Mouse (Mus musculus): ENCODE results near the gene Rptor. TPM values are rescaled to one million over a fixed set of nuclear protein-coding genes. Genes with fewer than 3 reads are reported as not detected.

The Rptor gene
- polyA plus RNA-seq, 1 experiment from 2014 or later, result 3.9 TPM

GRCm38 (mm10) chr11:119788919-119789713 is 186.4 kb downstream of the Rptor start:
- no peaks in the 10 kb centered on the region for H3K27me3 ChIP-seq (ENCODE audit: control insufficient read depth, insufficient read depth, low read depth, low read length)
- H3K4me2 ChIP-seq (ENCODE audit: low read depth, low read length), result no peak overlapping the region
- no peak overlapping the region for H3K9ac ChIP-seq (ENCODE audit: low read depth, low read length)
- WGBS (ENCODE audit: insufficient replicate concordance), result 69% methylated on average over 3 of the region's 3 CpGs
- no peaks in the 10 kb centered on the region for H3K9me3 ChIP-seq (replicated peaks; ENCODE audit: control insufficient read depth, low read length)
- no peaks in the 10 kb centered on the region for H3K36me3 ChIP-seq (ENCODE audit: control insufficient read depth, insufficient read depth)
- H3K4me1 ChIP-seq (ENCODE audit: control insufficient read depth, low read depth, low read length), result no peaks in the 10 kb centered on the region; the same call in 1 of the 2 replicates
- no peak overlapping the region for H3K4me3 ChIP-seq (ENCODE audit: low read depth, low read length)
- no peak for ATAC-seq (ENCODE audit: low read depth)
- H3K27ac ChIP-seq (ENCODE audit: low read length), result no peak overlapping the region

GRCm38 (mm10) chr11:119791923-119792564 is 189.3 kb downstream of the Rptor start:
- no peaks in the 10 kb centered on the region for H3K4me1 ChIP-seq (ENCODE audit: control insufficient read depth, low read depth, low read length)
- H3K9me3 ChIP-seq (replicated peaks; ENCODE audit: control insufficient read depth, low read length), result no peaks in the 10 kb centered on the region
- no peaks in the 10 kb centered on the region for H3K27me3 ChIP-seq (ENCODE audit: control insufficient read depth, insufficient read depth, low read depth, low read length)
- no peaks in the 10 kb centered on the region for H3K36me3 ChIP-seq (ENCODE audit: control insufficient read depth, insufficient read depth)
- WGBS (ENCODE audit: insufficient replicate concordance), result 75% methylated on average over 10 of the region's 10 CpGs
- H3K4me3 ChIP-seq (ENCODE audit: low read depth, low read length), result no peak overlapping the region
- no peak overlapping the region for H3K9ac ChIP-seq (ENCODE audit: low read depth, low read length)
- no peak overlapping the region for H3K4me2 ChIP-seq (ENCODE audit: low read depth, low read length)
- H3K27ac ChIP-seq (ENCODE audit: low read length), result no peak overlapping the region
- no peak for ATAC-seq (ENCODE audit: low read depth)

GRCm38 (mm10) chr11:119793378-119793777 is 190.7 kb downstream of the Rptor start:
- H3K4me3 ChIP-seq (ENCODE audit: low read depth, low read length), result no peak overlapping the region
- no peaks in the 10 kb centered on the region for H3K4me1 ChIP-seq (ENCODE audit: control insufficient read depth, low read depth, low read length)
- no peaks in the 10 kb centered on the region for H3K9me3 ChIP-seq (replicated peaks; ENCODE audit: control insufficient read depth, low read length)
- H3K36me3 ChIP-seq (ENCODE audit: control insufficient read depth, insufficient read depth), result no peaks in the 10 kb centered on the region
- H3K27me3 ChIP-seq (ENCODE audit: control insufficient read depth, insufficient read depth, low read depth, low read length), result no peaks in the 10 kb centered on the region
- no peak for ATAC-seq (ENCODE audit: low read depth)
- H3K9ac ChIP-seq (ENCODE audit: low read depth, low read length), result no peak overlapping the region
- 72% methylated on average over 6 of the region's 6 CpGs for WGBS (ENCODE audit: insufficient replicate concordance)
- H3K4me2 ChIP-seq (ENCODE audit: low read depth, low read length), result no peak overlapping the region
- no peak overlapping the region for H3K27ac ChIP-seq (ENCODE audit: low read length)

GRCm38 (mm10) chr11:119794020-119794419 is 191.3 kb downstream of the Rptor start:
- Histone ChIP-seq H3K9ac (ENCODE audit: low read depth, low read length) (no peak overlapping the region), H3K4me3 (ENCODE audit: low read depth, low read length) (no peak overlapping the region), H3K36me3 (ENCODE audit: control insufficient read depth, insufficient read depth) (no peaks in the 10 kb centered on the region), H3K4me2 (ENCODE audit: low read depth, low read length) (no peak overlapping the region), H3K27me3 (ENCODE audit: control insufficient read depth, insufficient read depth, low read depth, low read length) (no peaks in the 10 kb centered on the region), H3K4me1 (ENCODE audit: control insufficient read depth, low read depth, low read length) (no peaks in the 10 kb centered on the region), H3K27ac (ENCODE audit: low read length) (no peak overlapping the region), H3K9me3 (replicated peaks; ENCODE audit: control insufficient read depth, low read length) (no peaks in the 10 kb centered on the region)
- ATAC-seq (ENCODE audit: low read depth), result no peak
- WGBS (ENCODE audit: insufficient replicate concordance), result 94% methylated on average over 1 of the region's 1 CpGs

- Histone ChIP-seq H3K9me3 (replicated peaks; ENCODE audit: control insufficient read depth, low read length) (no peaks in the 10 kb centered on the region), H3K4me3 (ENCODE audit: low read depth, low read length) (no peak overlapping the region), H3K4me1 (ENCODE audit: control insufficient read depth, low read depth, low read length) (no peaks in the 10 kb centered on the region), H3K27ac (ENCODE audit: low read length) (no peak overlapping the region), H3K27me3 (ENCODE audit: control insufficient read depth, insufficient read depth, low read depth, low read length) (no peaks in the 10 kb centered on the region), H3K36me3 (ENCODE audit: control insufficient read depth, insufficient read depth) (no peaks in the 10 kb centered on the region), H3K4me2 (ENCODE audit: low read depth, low read length) (no peak overlapping the region), H3K9ac (ENCODE audit: low read depth, low read length) (no peak overlapping the region)
- ATAC-seq (ENCODE audit: low read depth), result no peak
- WGBS (ENCODE audit: insufficient replicate concordance), result 77% methylated on average over 6 of the region's 6 CpGs
Observed at GRCm38 (mm10) chr11:119794671-119795070, 192.0 kb downstream of the Rptor start.

DNA sequence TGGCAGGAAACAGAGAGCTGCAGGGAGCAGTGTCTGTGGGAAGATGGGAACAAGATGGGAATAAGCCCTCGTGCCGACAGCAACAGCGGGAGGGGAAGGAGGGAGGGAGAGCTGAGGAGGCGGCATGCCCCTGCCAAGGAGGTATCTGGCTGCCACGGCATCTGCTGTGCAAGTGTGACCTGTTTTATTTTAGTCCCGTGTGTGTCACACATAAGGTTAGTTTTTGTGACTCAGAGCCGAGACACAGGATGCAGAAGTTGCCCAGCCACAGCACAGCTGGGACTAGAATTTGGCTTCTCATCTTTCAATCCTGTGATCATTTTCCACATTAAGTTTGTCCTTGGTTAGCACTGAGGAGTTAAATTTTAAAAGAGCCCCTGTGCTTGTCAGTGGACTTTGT is 193.7 kb downstream of the Rptor start:
- no peak overlapping the region for H3K4me3 ChIP-seq (ENCODE audit: low read depth, low read length)
- no peak overlapping the region for H3K27ac ChIP-seq (ENCODE audit: low read length)
- H3K9me3 ChIP-seq (replicated peaks; ENCODE audit: control insufficient read depth, low read length), result no peaks in the 10 kb centered on the region
- no peak for ATAC-seq (ENCODE audit: low read depth)
- H3K36me3 ChIP-seq (ENCODE audit: control insufficient read depth, insufficient read depth), result no peaks in the 10 kb centered on the region
- H3K9ac ChIP-seq (ENCODE audit: low read depth, low read length), result no peak overlapping the region
- WGBS (ENCODE audit: insufficient replicate concordance), result 64% methylated on average over 7 of the region's 7 CpGs
- no peaks in the 10 kb centered on the region; the same call in 1 of the 2 replicates for H3K4me1 ChIP-seq (ENCODE audit: control insufficient read depth, low read depth, low read length)
- H3K4me2 ChIP-seq (ENCODE audit: low read depth, low read length), result no peak overlapping the region
- H3K27me3 ChIP-seq (ENCODE audit: control insufficient read depth, insufficient read depth, low read depth, low read length), result no peaks in the 10 kb centered on the region

DNA sequence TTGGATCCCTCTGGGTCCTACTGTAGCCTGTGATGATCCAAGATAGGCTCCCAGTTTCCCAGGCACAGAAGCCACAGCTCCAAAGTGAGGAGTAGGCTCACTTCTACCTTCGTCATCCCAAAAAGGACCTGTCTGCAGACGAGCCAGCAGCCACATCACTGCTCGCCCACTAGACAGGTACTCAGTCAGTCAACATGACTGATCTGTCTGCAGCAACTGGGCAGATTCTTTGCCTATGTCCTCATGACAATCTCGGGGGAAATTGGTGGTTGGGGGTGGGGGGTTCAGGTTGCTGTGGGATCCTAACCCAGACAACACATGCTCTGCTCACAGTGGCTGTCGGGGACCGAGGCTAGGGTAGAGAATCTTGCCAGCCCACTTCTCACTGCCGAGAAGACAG is 194.1 kb downstream of the Rptor start:
- no peak overlapping the region for H3K4me2 ChIP-seq (ENCODE audit: low read depth, low read length)

DNA sequence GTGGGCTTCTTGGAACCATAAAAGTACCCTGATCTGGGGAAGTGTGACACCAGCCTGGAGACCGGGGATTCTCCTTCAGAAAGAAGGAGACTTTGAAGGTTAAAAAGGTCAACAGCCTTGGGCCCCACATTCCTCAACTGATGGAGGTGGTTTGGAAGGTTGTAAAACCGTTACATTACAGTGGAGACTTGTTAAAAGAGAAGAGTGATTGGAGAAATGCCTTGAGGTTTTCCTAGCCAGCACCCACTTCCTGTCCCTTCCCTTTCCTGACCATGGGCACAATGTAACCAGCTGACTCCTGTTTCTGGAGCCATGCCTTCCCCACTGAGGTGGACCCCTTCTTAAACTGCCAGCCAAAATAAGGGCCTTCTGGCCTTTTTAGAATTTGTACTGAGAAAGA is 196.8 kb downstream of the Rptor start:
- Histone ChIP-seq H3K4me2 (ENCODE audit: low read depth, low read length) (no peak overlapping the region), H3K4me3 (ENCODE audit: low read depth, low read length) (no peak overlapping the region), H3K27me3 (ENCODE audit: control insufficient read depth, insufficient read depth, low read depth, low read length) (no peaks in the 10 kb centered on the region), H3K36me3 (ENCODE audit: control insufficient read depth, insufficient read depth) (no peaks in the 10 kb centered on the region), H3K9me3 (replicated peaks; ENCODE audit: control insufficient read depth, low read length) (no peaks in the 10 kb centered on the region), H3K27ac (ENCODE audit: low read length) (no peak overlapping the region), H3K4me1 (ENCODE audit: control insufficient read depth, low read depth, low read length) (no peaks in the 10 kb centered on the region; the same call in 1 of the 2 replicates), H3K9ac (ENCODE audit: low read depth, low read length) (no peak overlapping the region)
- WGBS (ENCODE audit: insufficient replicate concordance), result 47% methylated on average over 2 of the region's 2 CpGs
- no peak for ATAC-seq (ENCODE audit: low read depth)

More for the DNA sequence above, 194.1 kb downstream of the Rptor start:
- no peak overlapping the region for H3K4me3 ChIP-seq (ENCODE audit: low read depth, low read length)
- H3K4me1 ChIP-seq (ENCODE audit: control insufficient read depth, low read depth, low read length), result no peaks in the 10 kb centered on the region; the same call in 1 of the 2 replicates
- H3K27me3 ChIP-seq (ENCODE audit: control insufficient read depth, insufficient read depth, low read depth, low read length), result no peaks in the 10 kb centered on the region
- 65% methylated on average over 7 of the region's 7 CpGs for WGBS (ENCODE audit: insufficient replicate concordance)
- H3K27ac ChIP-seq (ENCODE audit: low read length), result no peak overlapping the region
- H3K9ac ChIP-seq (ENCODE audit: low read depth, low read length), result no peak overlapping the region
- no peaks in the 10 kb centered on the region for H3K9me3 ChIP-seq (replicated peaks; ENCODE audit: control insufficient read depth, low read length)
- no peak for ATAC-seq (ENCODE audit: low read depth)
- no peaks in the 10 kb centered on the region for H3K36me3 ChIP-seq (ENCODE audit: control insufficient read depth, insufficient read depth)

GRCm38 (mm10) chr11:119801855-119802254 is 199.2 kb downstream of the Rptor start:
- WGBS (ENCODE audit: insufficient replicate concordance), result 41% methylated on average over 1 of the region's 1 CpGs
- ATAC-seq (ENCODE audit: low read depth), result no peak
- H3K4me3 ChIP-seq (ENCODE audit: low read depth, low read length), result no peak overlapping the region
- H3K9me3 ChIP-seq (replicated peaks; ENCODE audit: control insufficient read depth, low read length), result no peaks in the 10 kb centered on the region
- H3K9ac ChIP-seq (ENCODE audit: low read depth, low read length), result no peak overlapping the region
- H3K4me1 ChIP-seq (ENCODE audit: control insufficient read depth, low read depth, low read length), result no peaks in the 10 kb centered on the region; the same call in 1 of the 2 replicates
- H3K27me3 ChIP-seq (ENCODE audit: control insufficient read depth, insufficient read depth, low read depth, low read length), result no peaks in the 10 kb centered on the region
- H3K36me3 ChIP-seq (ENCODE audit: control insufficient read depth, insufficient read depth), result no peaks in the 10 kb centered on the region
- no peak overlapping the region for H3K4me2 ChIP-seq (ENCODE audit: low read depth, low read length)
- no peak overlapping the region for H3K27ac ChIP-seq (ENCODE audit: low read length)

Data from liver, embryonic 16.5 days (tissue).